Comparison of ENCODE assay signal across 8 mouse cellular contexts in the genomic region with DNA sequence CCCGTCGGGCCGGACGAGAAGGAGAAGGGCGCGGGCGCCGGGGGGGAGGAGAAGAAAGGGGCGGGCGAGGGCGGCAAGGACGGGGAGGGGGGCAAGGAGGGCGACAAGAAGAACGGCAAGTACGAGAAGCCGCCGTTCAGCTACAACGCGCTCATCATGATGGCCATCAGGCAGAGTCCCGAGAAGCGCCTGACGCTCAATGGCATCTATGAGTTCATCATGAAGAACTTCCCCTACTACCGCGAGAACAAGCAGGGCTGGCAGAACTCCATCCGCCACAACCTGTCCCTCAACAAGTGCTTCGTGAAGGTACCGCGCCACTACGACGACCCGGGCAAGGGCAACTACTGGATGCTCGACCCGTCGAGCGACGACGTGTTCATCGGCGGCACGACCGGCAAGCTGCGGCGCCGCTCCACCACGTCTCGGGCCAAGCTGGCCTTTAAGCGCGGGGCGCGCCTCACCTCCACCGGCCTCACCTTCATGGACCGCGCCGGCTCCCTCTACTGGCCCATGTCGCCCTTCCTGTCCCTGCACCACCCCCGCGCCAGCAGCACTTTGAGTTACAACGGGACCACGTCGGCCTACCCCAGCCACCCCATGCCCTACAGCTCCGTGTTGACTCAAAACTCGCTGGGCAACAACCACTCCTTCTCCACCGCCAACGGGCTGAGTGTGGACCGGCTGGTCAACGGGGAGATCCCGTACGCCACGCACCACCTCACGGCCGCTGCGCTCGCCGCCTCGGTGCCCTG. TPM values are rescaled to one million over a fixed set of nuclear protein-coding genes. Genes with fewer than 3 reads are reported as not detected.
DNase-seq lines count a peak whose midpoint lies in the region; ATAC-seq and TF ChIP-seq lines count a peak whose summit lies in the region.
"Had no signal": no experiment of that assay in that cellular context is flagged by ENCODE, and none has a peak within 500 bp of the region (broad histone marks: within the 10 kb centered on the region; RNA-seq: fewer than 3 reads in every experiment).

TSS of gene Gm43517 (plus strand) at position 299 of the 755 bp plus-strand sequence.

- DNase-seq in thymus, adult 2 months = no peak
- DNase-seq in thymus, postnatal 0 days (ENCODE audit: low spot score) = no peak
- DNase-seq in forebrain, embryonic 11.5 days (ENCODE audit: low spot score) = peak; percentile 84
- DNase-seq in layer of hippocampus, adult 9-11 months = peak; percentile 39
- DNase-seq in ovary, adult 18-20 months (ENCODE audit: low spot score) = no peak
- DNase-seq in lung, postnatal 14 days = no peak

- TF ChIP-seq POLR2A in thymus, adult 2 months (IDR thresholded peaks at IDR 0.05; ENCODE audit: control insufficient read depth, extremely low read depth, insufficient read depth, low read length, poor library complexity) = no peak

- H3K9ac ChIP-seq in forebrain, embryonic 11.5 days (ENCODE audit: low read length) = peak within 1 kb of the TSS; percentile 99
- H3K9ac ChIP-seq in midbrain, embryonic 16.5 days (ENCODE audit: low read depth, low read length) = peak within 1 kb of the TSS; percentile 41; the same call in 1 of the 2 replicates

- peak within 1 kb of the TSS; percentile 49; the same call in 1 of the 2 replicates for H3K4me2 ChIP-seq in forebrain, embryonic 11.5 days (ENCODE audit: low read depth, low read length, severe bottlenecking)
- H3K4me2 ChIP-seq in midbrain, embryonic 16.5 days (ENCODE audit: low read length) = 0 out of 2 replicates have a peak within 1 kb of the TSS, but pooled peaks have one; percentile 17

- 13% methylated on average over 75 of the region's 75 CpGs for WGBS in thymus, adult 2 months
- under 1% methylated on average over 62 of the region's 75 CpGs for WGBS in forebrain, embryonic 11.5 days
- WGBS in midbrain, embryonic 16.5 days = under 1% methylated on average over 69 of the region's 75 CpGs

- H3K27ac ChIP-seq in thymus, adult 2 months (ENCODE audit: control insufficient read depth, insufficient read depth, low read length) = no peak within 1 kb of the TSS
- peak within 1 kb of the TSS; percentile 100 for H3K27ac ChIP-seq in forebrain, embryonic 11.5 days (ENCODE audit: low read depth, low read length)
- peak within 1 kb of the TSS; percentile 55; the same call in 1 of the 2 replicates for H3K27ac ChIP-seq in midbrain, embryonic 16.5 days (ENCODE audit: low read length)

- no peaks in the 10 kb centered on the region for H3K9me3 ChIP-seq in forebrain, embryonic 11.5 days (ENCODE audit: control insufficient read depth, low read length)
- H3K9me3 ChIP-seq in midbrain, embryonic 16.5 days (replicated peaks; ENCODE audit: control insufficient read depth, low read length, poor library complexity, severe bottlenecking) = no peaks in the 10 kb centered on the region; the same call in 1 of the 2 replicates

- no peak for TF ChIP-seq CTCF in thymus, adult 2 months (IDR thresholded peaks at IDR 0.05; ENCODE audit: borderline replicate concordance, control insufficient read depth, extremely low read depth, insufficient read depth, low read length, poor library complexity)

- H3K4me3 ChIP-seq in thymus, adult 2 months (ENCODE audit: control insufficient read depth, insufficient read depth, low read length) = peak within 1 kb of the TSS; percentile 25
- H3K4me3 ChIP-seq in forebrain, embryonic 11.5 days (ENCODE audit: low read depth, low read length) = peak within 1 kb of the TSS; percentile 87
- peak within 1 kb of the TSS; percentile 32 for H3K4me3 ChIP-seq in midbrain, embryonic 16.5 days (ENCODE audit: low read depth, low read length)
- H3K4me3 ChIP-seq: myocyte had no signal

- ATAC-seq in forebrain, embryonic 11.5 days (replicated peaks; ENCODE audit: low FRiP score) = peak; percentile 0; the same call in 1 of the 2 replicates
- peak; percentile 11; the same call in 1 of the 2 replicates for ATAC-seq in midbrain, embryonic 16.5 days

- H3K27me3 ChIP-seq in thymus, adult 2 months (ENCODE audit: control insufficient read depth, insufficient read depth, low read length) = peaks cover 8% of the 10 kb centered on the region; the same call in 1 of the 2 replicates
- H3K27me3 ChIP-seq in forebrain, embryonic 11.5 days (ENCODE audit: control insufficient read depth, insufficient read depth, low read length) = peaks cover 19% of the 10 kb centered on the region
- peaks cover 39% of the 10 kb centered on the region for H3K27me3 ChIP-seq in midbrain, embryonic 16.5 days (ENCODE audit: control insufficient read depth, insufficient read depth, low read depth, low read length)

- H3K4me1 ChIP-seq in thymus, adult 2 months (replicated peaks; ENCODE audit: control insufficient read depth, insufficient read depth, low read length) = no peaks in the 10 kb centered on the region
- no peaks in the 10 kb centered on the region for H3K4me1 ChIP-seq in forebrain, embryonic 11.5 days (replicated peaks; ENCODE audit: control insufficient read depth, insufficient read depth, low read length)
- H3K4me1 ChIP-seq in midbrain, embryonic 16.5 days (ENCODE audit: control insufficient read depth, insufficient read depth, low read length) = peaks cover 6% of the 10 kb centered on the region

- no peaks in the 10 kb centered on the region for H3K36me3 ChIP-seq in thymus, adult 2 months (ENCODE audit: control insufficient read depth, insufficient read depth, low read length)
- H3K36me3 ChIP-seq in forebrain, embryonic 11.5 days (ENCODE audit: control insufficient read depth, insufficient read depth, low read length) = no peaks in the 10 kb centered on the region
- no peaks in the 10 kb centered on the region for H3K36me3 ChIP-seq in midbrain, embryonic 16.5 days (ENCODE audit: control insufficient read depth, insufficient read depth, low read length)

RNA-seq across cellular contexts. Expression of gene Gm43517, which starts in this region (rescaled TPM):
- polyA plus RNA-seq in thymus, adult 2 months (2012; rRNA removed) = 0.06 and 0.13 TPM in 2 replicates
- polyA plus RNA-seq in thymus, postnatal 0 days (2015; fragmentation: Nextera tagmentation; extraction: Ambion mirVana) = 0.04 and 0.07 TPM in 2 replicates
- 1.3 and 1.4 TPM in 2 replicates for polyA plus RNA-seq in forebrain, embryonic 11.5 days (2014; fragmentation: Nextera tagmentation; extraction: Ambion mirVana)
- 0.10 TPM in 1 of 2 replicates, not detected in the other for polyA plus RNA-seq in midbrain, embryonic 16.5 days (2015; fragmentation: Nextera tagmentation; extraction: Ambion mirVana)
- polyA plus RNA-seq: myocyte had no signal

Comparison
In these comparisons a context has a peak if more than half of its experiments do, and no peak if none do; other contexts are left out.
1. Peak in ATAC-seq, H3K4me3 ChIP-seq, H3K27ac ChIP-seq, H3K9ac ChIP-seq and H3K4me2 ChIP-seq in midbrain, embryonic 16.5 days; RNA of the gene not detected or under 1 TPM.
2. DNase-seq: peak in forebrain, embryonic 11.5 days (single experiment) and layer of hippocampus, adult 9-11 months (single experiment); none in thymus, adult 2 months (single experiment), thymus, postnatal 0 days (single experiment), ovary, adult 18-20 months (single experiment) and lung, postnatal 14 days (single experiment).
3. H3K4me3 ChIP-seq: peak in every context shown above with its lines; median percentile 87 in forebrain, embryonic 11.5 days; 32 in midbrain, embryonic 16.5 days; 25 in thymus, adult 2 months.